22 mouse cellular contexts compared by ENCODE assay signal in the genomic region with DNA sequence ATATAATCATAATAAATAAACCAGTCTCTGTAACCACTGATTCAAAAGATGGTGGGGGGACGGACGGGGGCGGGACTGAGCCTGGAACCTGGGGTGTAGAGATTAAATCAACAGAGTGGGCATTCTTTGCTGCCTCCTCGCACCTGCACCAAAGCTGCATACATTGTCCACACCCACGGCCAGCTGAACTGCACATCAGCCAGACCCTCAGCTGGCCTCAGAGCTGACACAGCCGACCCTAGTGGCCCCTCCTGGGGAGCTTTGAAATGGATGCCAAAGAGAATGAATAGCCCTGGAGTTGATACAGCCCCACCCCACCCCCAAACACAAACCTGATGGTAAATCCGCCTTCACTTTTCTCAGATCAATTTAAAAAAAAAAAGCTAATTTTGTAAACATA.
DNase-seq lines count a peak whose midpoint lies in the region; ATAC-seq lines count a peak whose summit lies in the region.
"Had no signal": no experiment of that assay in that cellular context is flagged by ENCODE, and none has a peak within 500 bp of the region (broad histone marks: within the 10 kb centered on the region; RNA-seq: fewer than 3 reads in every experiment).

No protein-coding gene starts in this region.

- H3K9ac ChIP-seq in forebrain, embryonic 11.5 days (ENCODE audit: low read length) = no peak overlapping the region
- no peak overlapping the region for H3K9ac ChIP-seq in midbrain, embryonic 12.5 days (replicated peaks)
- H3K9ac ChIP-seq in midbrain, embryonic 14.5 days (replicated peaks; ENCODE audit: low read length) = no peak overlapping the region
- H3K9ac ChIP-seq: embryonic facial prominence, embryonic 12.5 days; forebrain, embryonic 13.5 days; forebrain, postnatal 0 days; heart, embryonic 12.5 days; hindbrain, embryonic 12.5 days had no signal

- H3K4me2 ChIP-seq in forebrain, embryonic 11.5 days (ENCODE audit: low read depth, low read length, severe bottlenecking) = no peak overlapping the region
- peak overlapping the region; percentile 25 for H3K4me2 ChIP-seq in midbrain, embryonic 12.5 days (replicated peaks)
- H3K4me2 ChIP-seq in midbrain, embryonic 14.5 days (ENCODE audit: low read length) = no peak overlapping the region
- H3K4me2 ChIP-seq: embryonic facial prominence, embryonic 12.5 days; forebrain, embryonic 13.5 days; heart, embryonic 12.5 days; hindbrain, embryonic 12.5 days had no signal

- no peaks in the 10 kb centered on the region for H3K36me3 ChIP-seq in forebrain, embryonic 10.5 days (replicated peaks)
- H3K36me3 ChIP-seq in forebrain, embryonic 11.5 days (ENCODE audit: control insufficient read depth, insufficient read depth, low read length) = no peaks in the 10 kb centered on the region
- H3K36me3 ChIP-seq in midbrain, embryonic 12.5 days = no peaks in the 10 kb centered on the region
- no peaks in the 10 kb centered on the region for H3K36me3 ChIP-seq in midbrain, embryonic 14.5 days (ENCODE audit: control insufficient read depth, insufficient read depth, low read length)
- no peaks in the 10 kb centered on the region for H3K36me3 ChIP-seq in embryonic facial prominence, embryonic 10.5 days (replicated peaks)
- H3K36me3 ChIP-seq: embryonic facial prominence, embryonic 12.5 days; G1E; heart, embryonic 12.5 days; hindbrain, embryonic 12.5 days had no signal

- intact Hi-C loops in left cerebral cortex, postnatal 25 days (cut with DNase I) = loop anchor here (10.0 kb wide), 1 partner anchor 365 kb away; no protein-coding TSS in a partner anchor

- no peak; the same call in 1 of the 2 replicates for ATAC-seq in forebrain, embryonic 11.5 days (replicated peaks; ENCODE audit: low FRiP score)
- ATAC-seq in midbrain, embryonic 12.5 days (ENCODE audit: low FRiP score, low read depth) = peak; percentile 71
- ATAC-seq in midbrain, embryonic 14.5 days (ENCODE audit: low FRiP score, low TSS enrichment) = no peak
- ATAC-seq: CD4-positive, CD25-positive, alpha-beta regulatory T cell, adult 4 months; forebrain, embryonic 13.5 days; forebrain, postnatal 0 days; hindbrain, postnatal 0 days had no signal

- H3K4me1 ChIP-seq in forebrain, embryonic 10.5 days = peaks cover 21% of the 10 kb centered on the region
- H3K4me1 ChIP-seq in forebrain, embryonic 11.5 days (replicated peaks; ENCODE audit: control insufficient read depth, insufficient read depth, low read length) = peaks cover 5% of the 10 kb centered on the region; the same call in 1 of the 2 replicates
- peaks cover 17% of the 10 kb centered on the region; the same call in 1 of the 2 replicates for H3K4me1 ChIP-seq in midbrain, embryonic 12.5 days
- peaks cover 10% of the 10 kb centered on the region for H3K4me1 ChIP-seq in midbrain, embryonic 14.5 days (ENCODE audit: control insufficient read depth, insufficient read depth, low read length)
- H3K4me1 ChIP-seq in embryonic facial prominence, embryonic 10.5 days = peaks cover 22% of the 10 kb centered on the region
- H3K4me1 ChIP-seq: embryonic facial prominence, embryonic 12.5 days had no signal

- H3K27ac ChIP-seq in forebrain, embryonic 10.5 days = no peak overlapping the region
- H3K27ac ChIP-seq in forebrain, embryonic 11.5 days (ENCODE audit: low read depth, low read length) = no peak overlapping the region
- H3K27ac ChIP-seq in midbrain, embryonic 12.5 days (replicated peaks) = 0 out of 2 replicates have a peak overlapping the region, but pooled peaks have one; percentile 46
- H3K27ac ChIP-seq in midbrain, embryonic 14.5 days (replicated peaks; ENCODE audit: low read depth, low read length) = no peak overlapping the region
- H3K27ac ChIP-seq in embryonic facial prominence, embryonic 10.5 days (replicated peaks) = no peak overlapping the region
- H3K27ac ChIP-seq: embryonic facial prominence, embryonic 12.5 days; forebrain, embryonic 13.5 days; hindbrain, embryonic 12.5 days; hindbrain, postnatal 0 days had no signal

- 22% methylated on average over 7 of the region's 7 CpGs for WGBS in forebrain, embryonic 10.5 days
- 13% methylated on average over 7 of the region's 7 CpGs for WGBS in forebrain, embryonic 11.5 days
- 14% methylated on average over 7 of the region's 7 CpGs for WGBS in midbrain, embryonic 12.5 days
- WGBS in midbrain, embryonic 14.5 days = 5% methylated on average over 7 of the region's 7 CpGs
- WGBS in embryonic facial prominence, embryonic 10.5 days = 30% methylated on average over 7 of the region's 7 CpGs

- H3K9me3 ChIP-seq in forebrain, embryonic 10.5 days = no peaks in the 10 kb centered on the region
- H3K9me3 ChIP-seq in forebrain, embryonic 11.5 days (ENCODE audit: control insufficient read depth, low read length) = no peaks in the 10 kb centered on the region
- no peaks in the 10 kb centered on the region for H3K9me3 ChIP-seq in midbrain, embryonic 12.5 days
- no peaks in the 10 kb centered on the region for H3K9me3 ChIP-seq in midbrain, embryonic 14.5 days (ENCODE audit: control insufficient read depth, low read length)
- no peaks in the 10 kb centered on the region for H3K9me3 ChIP-seq in embryonic facial prominence, embryonic 10.5 days
- H3K9me3 ChIP-seq: embryonic facial prominence, embryonic 12.5 days; forebrain, embryonic 13.5 days; heart, embryonic 12.5 days; hindbrain, embryonic 12.5 days had no signal

- peak; percentile 36 for DNase-seq in forebrain, embryonic 10.5 days (ENCODE audit: extremely low spot score, low spot score)
- DNase-seq in forebrain, embryonic 11.5 days (ENCODE audit: low spot score) = no peak
- DNase-seq in midbrain, embryonic 14.5 days = no peak
- DNase-seq in embryonic facial prominence, embryonic 10.5 days (ENCODE audit: low spot score) = peak; percentile 13
- DNase-seq in left cerebral cortex, adult 11 months (ENCODE audit: low spot score) = no peak
- no peak for DNase-seq in left cerebral cortex, postnatal 25 days (ENCODE audit: low spot score in 2 of 2)
- DNase-seq: adrenal gland, adult 8-10 months; adrenal gland, postnatal 36 days; B cell, adult 2 months; cerebellum, adult 2 months; cerebellum, postnatal 14 days; forebrain, postnatal 0 days; gastrocnemius, postnatal 14 days; heart, postnatal 36 days had no signal

- H3K4me3 ChIP-seq in forebrain, embryonic 10.5 days = no peak overlapping the region
- H3K4me3 ChIP-seq in forebrain, embryonic 11.5 days (ENCODE audit: low read depth, low read length) = no peak overlapping the region
- no peak overlapping the region for H3K4me3 ChIP-seq in midbrain, embryonic 12.5 days
- no peak overlapping the region for H3K4me3 ChIP-seq in midbrain, embryonic 14.5 days (replicated peaks; ENCODE audit: low read depth, low read length)
- H3K4me3 ChIP-seq in embryonic facial prominence, embryonic 10.5 days = no peak overlapping the region
- H3K4me3 ChIP-seq: embryonic facial prominence, embryonic 12.5 days; forebrain, embryonic 13.5 days; heart, embryonic 12.5 days; hindbrain, embryonic 12.5 days had no signal

- no peaks in the 10 kb centered on the region; the same call in 1 of the 2 replicates for H3K27me3 ChIP-seq in forebrain, embryonic 10.5 days (ENCODE audit: poor library complexity, severe bottlenecking)
- H3K27me3 ChIP-seq in forebrain, embryonic 11.5 days (ENCODE audit: control insufficient read depth, insufficient read depth, low read length) = no peaks in the 10 kb centered on the region
- H3K27me3 ChIP-seq in midbrain, embryonic 12.5 days = peaks cover 5% of the 10 kb centered on the region; the same call in 1 of the 2 replicates
- 0 out of 2 replicates have a peak, but pooled peaks cover under 1% of the 10 kb centered on the region for H3K27me3 ChIP-seq in midbrain, embryonic 14.5 days (ENCODE audit: control insufficient read depth, insufficient read depth, low read length)
- H3K27me3 ChIP-seq in embryonic facial prominence, embryonic 10.5 days (replicated peaks; ENCODE audit: low read depth, poor library complexity, severe bottlenecking) = no peaks in the 10 kb centered on the region; the same call in 1 of the 2 replicates
- H3K27me3 ChIP-seq: embryonic facial prominence, embryonic 12.5 days; forebrain, embryonic 13.5 days; heart, embryonic 12.5 days; hindbrain, embryonic 12.5 days had no signal

Comparison
In these comparisons a context has a peak if more than half of its experiments do, and no peak if none do; other contexts are left out.
1. DNase-seq: peak in forebrain, embryonic 10.5 days (single experiment) and embryonic facial prominence, embryonic 10.5 days (single experiment); none in forebrain, embryonic 11.5 days (single experiment), midbrain, embryonic 14.5 days (single experiment), left cerebral cortex, adult 11 months (single experiment) and left cerebral cortex, postnatal 25 days (0 of 2).